Mouse (Mus musculus): ENCODE data around the gene Tdrd12.

GRCm38 (mm10) chr7:35485126-35485525 is 52.4 kb downstream of the Tdrd12 start:
- TF ChIP-seq POLR2A (IDR thresholded peaks at IDR 0.05; ENCODE audit: borderline replicate concordance, low read depth, low read length) (no peak), CTCF (IDR thresholded peaks at IDR 0.05; ENCODE audit: low read depth, low read length) (no peak)

Measured in bone marrow macrophage, adult 2 months (primary cell).